Mouse (Mus musculus) Muller cell, postnatal 12 days (primary cell): Measurements from ENCODE around the gene Ets2.

Experiments
- DNase-seq: peaks from one replicate; pipeline ENCODE4 v3.0.0-alpha.2; 2015; ENCODE audit errors: inconsistent ontology term

The Ets2 gene

GRCm38 (mm10) chr16:95701802-95702561 lies at the start of gene Ets2:
TSS of gene Ets2 (plus strand) at chr16:95702075.
- DNase-seq, result peak; percentile 96

GRCm38 (mm10) chr16:95654204-95654611 lies 47.7 kb upstream of the Ets2 start:
- DNase-seq, result peak; percentile 83

- no peak for DNase-seq
Observed at GRCm38 (mm10) chr16:95656535-95656934, 45.3 kb upstream of the Ets2 start.

- no peak for DNase-seq
Observed at GRCm38 (mm10) chr16:95657187-95657586, 44.7 kb upstream of the Ets2 start.

- DNase-seq, result no peak
Observed at GRCm38 (mm10) chr16:95657756-95658155, 44.1 kb upstream of the Ets2 start.

- no peak for DNase-seq
Observed at GRCm38 (mm10) chr16:95658836-95659430, 42.9 kb upstream of the Ets2 start.

- DNase-seq, result no peak
Observed at GRCm38 (mm10) chr16:95659461-95659860, 42.4 kb upstream of the Ets2 start.

GRCm38 (mm10) chr16:95660909-95661308 lies 41.0 kb upstream of the Ets2 start:
- no peak for DNase-seq

- DNase-seq, result no peak
Observed at GRCm38 (mm10) chr16:95665472-95666131, 36.3 kb upstream of the Ets2 start.

GRCm38 (mm10) chr16:95666288-95666687 lies 35.6 kb upstream of the Ets2 start:
- no peak for DNase-seq

- DNase-seq, result no peak
Observed at GRCm38 (mm10) chr16:95667395-95668150, 34.3 kb upstream of the Ets2 start.

GRCm38 (mm10) chr16:95668151-95668993 lies 33.5 kb upstream of the Ets2 start:
- DNase-seq, result peak; percentile 73

GRCm38 (mm10) chr16:95674452-95674921 lies 27.4 kb upstream of the Ets2 start:
- peak; percentile 60 for DNase-seq

- DNase-seq, result no peak
Observed at GRCm38 (mm10) chr16:95675212-95675611, 26.7 kb upstream of the Ets2 start.

GRCm38 (mm10) chr16:95676668-95677067 lies 25.2 kb upstream of the Ets2 start:
- no peak for DNase-seq

GRCm38 (mm10) chr16:95682431-95682892 lies 19.4 kb upstream of the Ets2 start:
- DNase-seq, result no peak

- DNase-seq, result no peak
Observed at GRCm38 (mm10) chr16:95685807-95686206, 16.1 kb upstream of the Ets2 start.

GRCm38 (mm10) chr16:95686246-95686645 lies 15.6 kb upstream of the Ets2 start:
- no peak for DNase-seq

GRCm38 (mm10) chr16:95686901-95687300 lies 15.0 kb upstream of the Ets2 start:
- no peak for DNase-seq

- DNase-seq, result no peak
Observed at GRCm38 (mm10) chr16:95688010-95688409, 13.9 kb upstream of the Ets2 start.

GRCm38 (mm10) chr16:95696599-95696998 lies 5.3 kb upstream of the Ets2 start:
- DNase-seq, result no peak
